Mouse (Mus musculus) heart, postnatal 10 days (tissue): ENCODE data around the gene Tubgcp6. TPM values are rescaled to one million over a fixed set of nuclear protein-coding genes. Genes with fewer than 3 reads are reported as not detected.

Experiments
- DNase-seq, 2 experiments: peaks; one replicate each; pipeline ENCODE4 v3.0.0; 2021
- intact Hi-C: fragments of 180-260 bp; cut with DNase I; formaldehyde crosslinking; loops from one replicate; pipeline ENCODE4 v1.15.1; 2025
- microRNA-seq, 2 experiments: library from miRNA; unstranded; fragments of <30 nt; microRNA quantifications; one replicate each; pipeline ENCODE4 v1.2.0; 2022
- total RNA-seq, 2 experiments: library from RNA; stranded (reverse); gene quantifications; 2 replicates each; pipeline ENCODE4 v1.2.3; 2021

Gene Tubgcp6
- total RNA-seq, 2 experiments from 2014 or later: 13.7 to 13.9 TPM

DNA sequence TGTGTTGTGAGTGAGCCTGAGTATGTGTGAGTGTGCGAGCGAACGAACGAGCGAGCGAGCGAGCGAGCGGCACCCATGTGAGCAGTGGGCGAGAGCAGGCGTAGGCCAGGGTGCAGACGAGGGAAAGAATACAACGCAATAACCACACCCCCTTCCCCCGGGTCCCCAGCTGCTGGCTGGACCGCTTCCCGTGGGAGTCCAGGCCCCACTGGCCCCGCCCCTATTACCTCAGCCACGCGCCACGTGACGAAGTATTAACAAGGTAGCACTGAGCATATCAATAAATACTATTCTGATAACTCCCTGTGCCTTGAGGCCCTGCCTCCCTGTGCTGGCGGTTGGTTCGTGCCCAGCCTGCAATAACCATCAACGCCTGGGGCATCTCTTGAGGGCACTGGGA, 52.3 kb downstream of the Tubgcp6 start:
- no peak for DNase-seq
- intact Hi-C loops: no loop called here

DNA sequence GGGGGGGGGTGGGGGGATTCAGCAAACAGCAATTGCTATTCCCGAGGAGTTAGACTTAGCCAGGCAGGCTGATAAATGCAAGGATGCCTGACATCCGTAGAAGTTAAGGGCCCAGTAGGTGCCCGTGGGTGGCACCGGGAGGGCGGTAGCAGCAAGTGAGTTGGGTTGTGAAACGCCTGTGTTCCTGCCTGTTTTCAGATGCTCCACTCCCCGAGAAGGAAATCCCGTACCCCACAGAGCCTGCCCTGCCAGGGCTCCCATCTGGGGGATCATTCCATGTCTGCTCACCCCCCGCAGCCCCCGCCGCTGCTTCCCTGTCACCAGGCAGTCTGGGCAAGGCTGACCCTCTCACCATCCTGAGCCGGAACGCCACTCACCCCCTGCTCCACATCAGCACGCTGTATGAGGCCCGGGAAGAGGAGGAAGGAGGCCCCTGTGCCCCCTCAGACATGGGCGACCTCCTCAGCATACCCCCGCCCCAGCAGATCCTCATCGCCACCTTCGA, 53.5 kb downstream of the Tubgcp6 start:
- intact Hi-C loops: no loop called here

DNA sequence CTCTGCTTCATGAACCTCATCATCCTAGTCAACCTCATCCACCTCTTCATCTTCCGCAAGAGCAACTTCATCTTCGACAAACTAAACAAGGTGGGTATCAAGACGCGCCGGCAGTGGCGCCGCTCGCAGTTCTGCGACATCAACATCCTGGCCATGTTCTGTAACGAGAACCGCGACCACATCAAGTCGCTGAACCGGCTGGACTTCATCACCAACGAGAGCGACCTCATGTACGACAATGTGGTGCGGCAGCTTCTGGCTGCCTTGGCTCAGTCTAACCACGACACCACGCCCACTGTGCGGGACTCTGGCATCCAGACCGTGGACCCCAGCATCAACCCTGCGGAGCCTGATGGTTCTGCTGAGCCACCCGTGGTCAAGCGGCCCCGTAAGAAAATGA, 54.7 kb downstream of the Tubgcp6 start:
- intact Hi-C loops: no loop called here
- DNase-seq: no peak

More for the DNA sequence above, 53.5 kb downstream of the Tubgcp6 start:
- DNase-seq: no peak

DNA sequence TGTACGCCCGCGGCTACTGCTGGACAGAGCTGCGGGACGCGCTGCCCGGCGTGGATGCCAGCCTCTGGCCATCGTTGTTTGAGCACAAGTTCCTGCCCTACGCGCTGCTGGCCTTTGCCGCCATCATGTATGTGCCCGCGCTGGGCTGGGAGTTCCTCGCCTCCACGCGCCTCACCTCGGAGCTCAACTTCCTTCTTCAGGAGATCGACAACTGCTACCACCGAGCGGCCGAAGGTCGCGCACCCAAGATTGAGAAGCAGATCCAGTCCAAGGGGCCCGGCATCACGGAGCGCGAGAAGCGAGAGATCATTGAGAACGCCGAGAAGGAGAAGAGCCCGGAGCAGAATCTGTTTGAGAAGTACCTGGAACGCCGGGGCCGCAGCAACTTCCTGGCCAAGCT, 55.3 kb downstream of the Tubgcp6 start:
- intact Hi-C loops: no loop called here
- no peak for DNase-seq

DNA sequence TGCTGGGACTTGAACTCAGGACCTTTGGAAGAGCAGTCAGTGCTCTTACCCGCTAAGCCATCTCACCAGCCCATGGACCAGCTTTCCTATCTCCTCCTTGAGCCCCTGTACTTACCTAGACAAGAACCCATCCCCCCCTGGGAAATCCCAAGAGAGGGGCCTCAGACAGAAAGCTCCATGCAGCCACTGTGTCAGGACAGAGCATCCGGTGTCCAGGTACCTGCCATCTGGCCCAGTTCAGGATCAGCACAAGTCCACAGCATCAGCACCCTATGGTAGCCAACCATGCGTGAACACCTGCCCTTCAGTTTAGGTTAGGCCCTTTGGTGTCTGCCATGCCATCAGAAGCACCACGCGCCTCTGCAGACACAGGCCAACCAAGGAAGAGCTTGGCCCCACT, 58.0 kb downstream of the Tubgcp6 start:
- DNase-seq: no peak
- intact Hi-C loops: no loop called here

DNA sequence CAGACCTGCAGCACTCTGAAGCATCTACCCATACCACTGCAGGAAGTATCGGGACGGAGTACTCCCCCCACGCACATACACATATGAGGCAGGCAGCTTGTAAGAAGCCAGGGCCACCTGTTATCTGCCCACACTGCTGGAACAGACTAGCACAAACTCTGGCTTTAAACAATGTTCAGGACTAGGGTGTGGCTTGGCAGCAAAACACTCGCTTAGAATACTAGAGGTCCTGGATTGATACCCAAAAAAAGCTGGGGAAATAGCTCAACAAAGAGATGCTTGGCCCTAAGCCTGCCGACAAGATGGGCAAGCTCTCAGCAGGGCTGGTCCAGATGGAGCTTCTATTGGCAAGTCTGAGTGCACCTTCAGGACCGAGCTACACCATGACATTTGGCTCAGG, 59.4 kb downstream of the Tubgcp6 start:
- DNase-seq: no peak
- intact Hi-C loops: no loop called here

DNA sequence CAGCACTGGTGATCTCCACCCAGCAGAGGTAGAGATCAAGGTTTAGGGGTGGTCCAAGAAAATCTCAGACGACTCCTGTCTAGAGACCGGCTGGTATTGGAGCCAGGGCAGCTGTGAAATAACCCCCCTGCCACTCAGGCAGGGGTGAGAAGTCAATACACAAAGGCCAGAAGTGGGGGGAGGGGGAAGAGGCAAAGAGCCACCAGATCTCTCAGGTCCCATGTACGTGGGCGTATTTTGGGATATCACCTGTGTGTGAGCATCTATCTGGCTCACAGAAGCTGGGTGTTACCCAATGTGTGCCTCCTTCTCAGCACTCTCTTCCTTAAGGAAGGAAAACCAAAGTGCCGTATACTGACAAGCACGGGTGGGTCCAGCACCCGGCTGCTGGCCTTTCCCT, 59.9 kb downstream of the Tubgcp6 start:
- intact Hi-C loops: no loop called here
- DNase-seq: no peak

DNA sequence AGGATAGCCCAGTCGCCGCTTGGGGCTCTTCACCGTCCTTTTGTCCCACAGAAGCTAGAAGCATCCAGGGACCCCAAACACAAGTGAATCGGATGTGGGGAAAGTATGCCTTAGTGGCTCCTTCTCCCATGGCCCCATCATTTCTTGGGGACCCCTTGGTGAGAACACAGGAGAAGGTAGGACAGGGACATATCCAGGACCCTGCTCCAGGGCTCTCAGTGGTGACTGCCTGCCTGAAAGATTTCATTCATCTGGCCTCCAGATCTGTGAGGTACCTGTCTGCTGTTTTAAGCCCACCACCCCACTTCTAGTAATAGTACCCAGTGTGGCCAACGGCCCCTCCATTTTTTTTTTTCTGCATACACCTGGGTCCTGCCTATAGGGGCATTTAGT, 60.4 kb downstream of the Tubgcp6 start:
- intact Hi-C loops: no loop called here
- no peak for DNase-seq

DNA sequence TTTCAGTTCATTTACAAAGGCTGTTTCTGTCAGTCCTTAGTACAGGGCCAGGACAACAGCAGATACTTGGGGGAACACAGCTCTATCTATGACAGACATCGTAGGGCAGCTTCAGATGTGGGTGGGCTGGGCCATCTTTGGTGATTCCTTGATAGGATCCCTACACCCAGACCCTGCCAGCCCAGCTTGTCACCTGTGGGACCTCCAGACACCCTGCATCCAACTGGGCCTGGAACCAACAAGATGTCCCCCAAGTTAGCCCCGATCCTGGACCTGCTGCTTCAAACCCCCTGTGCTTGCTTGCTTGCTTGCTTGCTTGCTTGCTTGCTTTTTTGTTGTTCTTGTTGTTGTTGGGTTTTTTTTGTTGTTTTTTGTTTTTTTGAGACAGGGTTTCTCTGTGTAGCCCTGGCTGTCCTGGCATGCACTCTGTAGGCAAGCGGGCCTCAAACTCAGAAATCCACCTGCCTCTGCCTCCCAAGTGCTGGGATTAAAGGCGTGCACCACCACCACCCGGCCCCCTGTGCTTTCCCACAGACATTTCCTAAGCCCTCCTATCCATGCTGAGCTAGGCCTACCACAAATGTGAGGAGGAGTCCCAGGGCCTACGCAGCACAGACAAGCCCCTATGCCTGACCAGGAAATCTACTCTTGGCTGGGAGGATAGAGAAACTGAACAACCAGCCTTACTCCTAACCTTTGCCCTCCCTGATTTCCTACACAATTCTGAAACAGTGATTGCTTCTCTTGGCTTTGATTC, 61.0 kb downstream of the Tubgcp6 start:
- intact Hi-C loops: no loop called here
- DNase-seq: no peak

DNA sequence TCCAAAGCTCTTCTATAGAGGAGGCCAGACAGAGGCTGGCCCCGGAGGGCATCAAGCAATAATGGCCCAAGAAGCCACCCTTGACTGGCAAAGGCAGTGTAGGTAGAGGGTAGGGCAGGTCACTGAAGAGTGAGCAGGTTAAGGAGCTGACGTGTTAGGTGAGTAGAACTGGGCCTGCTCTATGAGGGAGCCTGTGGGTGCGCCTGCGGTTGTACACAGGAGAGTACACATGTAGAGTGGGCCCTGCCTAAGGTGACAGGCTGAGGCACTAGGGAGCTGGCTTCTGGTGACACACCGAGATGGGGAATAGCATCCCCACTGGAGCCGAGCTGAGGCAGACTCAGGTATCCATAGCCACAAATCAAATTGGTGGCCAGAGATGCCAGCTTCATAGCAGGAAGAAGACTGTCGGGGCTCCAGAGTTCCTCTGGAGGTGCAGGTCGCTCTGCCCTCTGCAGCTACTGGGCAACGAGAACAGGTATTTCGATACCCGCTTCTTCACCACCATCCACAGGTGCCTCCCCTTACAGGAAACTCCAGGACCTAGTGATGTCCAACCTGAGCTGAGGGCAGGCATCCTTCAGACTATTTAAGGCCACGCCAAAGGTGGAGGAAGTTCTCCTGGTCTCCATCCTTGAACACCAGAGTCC, 62.0 kb downstream of the Tubgcp6 start:
- intact Hi-C loops: no loop called here
- no peak for DNase-seq

DNA sequence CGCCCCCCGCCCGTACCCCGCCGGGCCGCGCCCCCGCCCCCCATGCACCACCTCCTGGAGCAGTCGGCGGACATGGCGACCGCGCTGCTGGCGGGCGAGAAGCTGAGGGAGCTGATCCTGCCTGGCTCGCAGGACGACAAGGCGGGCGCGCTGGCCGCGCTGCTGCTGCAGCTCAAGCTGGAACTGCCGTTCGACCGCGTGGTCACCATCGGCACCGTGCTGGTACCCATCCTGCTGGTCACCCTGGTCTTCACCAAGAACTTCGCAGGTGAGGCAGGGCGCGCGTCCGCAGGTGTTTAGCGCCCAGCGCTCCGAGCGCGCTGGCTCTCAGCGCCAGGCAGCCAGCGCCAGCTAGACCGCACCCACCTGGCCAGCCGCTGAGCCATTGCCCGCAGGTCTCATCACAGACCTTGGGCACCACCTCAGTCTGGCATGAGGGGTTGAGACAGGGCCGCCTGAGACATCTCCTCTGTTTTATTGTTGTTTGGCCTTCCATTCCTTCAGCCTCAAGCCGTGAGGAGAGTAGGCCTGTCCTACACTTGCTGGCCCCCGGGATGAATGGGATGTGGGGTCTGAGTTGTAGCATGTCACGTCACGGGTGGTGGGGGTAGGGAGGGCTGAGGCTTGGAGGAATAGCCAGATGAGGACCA, 62.8 kb downstream of the Tubgcp6 start:
- DNase-seq: peak; percentile 19 to 29
- intact Hi-C loops: no loop called here

DNA sequence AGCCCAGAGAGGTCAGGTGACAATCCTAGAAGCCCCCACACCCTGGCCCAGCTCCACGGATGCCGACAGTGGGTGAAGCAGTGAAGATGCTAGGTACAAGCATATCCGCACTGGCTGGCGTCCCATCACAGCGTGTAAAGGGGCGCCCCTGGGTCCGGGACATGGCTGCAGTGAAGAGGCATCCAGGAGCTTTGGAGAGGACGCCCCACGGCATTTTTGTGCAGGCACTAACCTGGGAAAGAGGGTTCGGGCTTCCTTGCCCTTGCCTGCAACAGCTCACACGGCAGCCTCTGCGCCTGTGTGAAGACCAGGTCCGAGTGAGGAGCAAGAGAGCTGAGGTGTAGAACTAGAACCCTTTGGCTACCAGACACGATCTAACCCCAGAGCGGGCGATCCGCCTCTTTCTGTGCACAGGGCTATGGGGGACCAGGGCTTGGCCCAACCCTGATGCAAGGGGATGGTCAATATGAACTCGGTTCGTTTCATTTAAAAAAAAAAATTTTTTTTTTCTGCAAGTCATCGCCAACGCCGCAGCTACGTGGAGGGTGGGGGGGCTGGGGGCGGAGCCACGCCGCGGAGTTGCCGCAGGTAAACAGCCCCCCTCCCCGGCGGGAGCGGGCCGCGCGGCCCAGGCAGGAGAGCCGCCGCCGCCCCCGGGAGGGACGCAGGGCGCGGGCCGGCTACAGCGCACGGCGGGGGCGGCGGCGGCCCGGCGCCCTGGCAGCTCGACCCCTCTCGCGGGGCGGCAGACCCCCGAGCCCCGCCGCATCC, 63.6 kb downstream of the Tubgcp6 start, which contains the start of gene Panx2:
Gene Panx2 (plus strand): TSS at position 574 of the 771 bp plus-strand sequence.
- peak in 1 of 2 experiments; percentile 25 for DNase-seq

DNA sequence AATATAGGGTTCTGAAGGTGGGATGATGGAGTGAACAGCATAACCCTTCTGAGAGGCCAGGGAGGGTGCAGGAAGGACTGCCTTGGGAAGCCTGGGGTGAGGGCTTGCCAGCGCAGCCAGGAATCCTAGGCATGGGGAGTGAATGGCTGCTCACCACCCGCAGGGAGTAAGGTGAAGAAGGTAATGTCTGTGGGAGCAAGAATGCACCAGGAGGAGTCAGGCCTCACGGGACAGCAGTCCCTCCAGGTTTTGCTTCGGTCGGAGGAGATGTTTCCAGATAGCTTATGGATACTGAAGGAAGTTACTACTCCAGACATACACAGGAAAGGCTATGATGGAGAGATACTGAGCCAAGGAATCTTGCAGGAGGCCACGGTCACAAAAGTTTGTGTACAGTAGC, 64.2 kb downstream of the Tubgcp6 start:
- DNase-seq: no peak
- intact Hi-C loops: no loop called here

More for the DNA sequence above, 63.6 kb downstream of the Tubgcp6 start, which contains the start of gene Panx2:
- intact Hi-C loops: no loop called here

DNA sequence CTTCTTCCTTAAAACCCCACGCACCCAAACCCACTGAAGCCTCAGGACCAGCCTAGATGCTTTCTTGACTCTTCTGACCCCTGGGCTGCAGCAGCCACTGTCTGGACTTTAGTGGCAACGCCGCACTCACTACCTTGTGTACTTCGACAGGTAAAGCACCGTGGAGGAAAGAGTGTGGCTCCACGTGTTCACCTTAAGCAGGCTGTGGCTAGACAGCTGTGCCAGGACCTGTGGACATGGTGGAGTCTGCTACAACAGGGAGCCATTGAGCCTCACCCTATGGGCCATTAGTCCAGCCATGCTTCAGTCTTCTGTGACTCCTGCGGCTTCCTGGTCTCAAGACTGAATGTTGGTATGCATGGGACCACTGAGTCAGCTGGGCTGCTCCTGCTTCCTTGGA, 68.2 kb downstream of the Tubgcp6 start:
- DNase-seq: no peak
- intact Hi-C loops: no loop called here

Small RNAs within 50 kb of the gene (microRNA-seq; reads per million reads assigned to microRNA genes)
- 0.71 to 1.0 reads per million in 2 experiments for gene Mir7118

Other genes starting within 250 kb of the Tubgcp6 start
- not detected for gene Ttll8, start 168.7 kb downstream of the Tubgcp6 start, total RNA-seq
- gene Mlc1, start 144.1 kb downstream of the Tubgcp6 start, total RNA-seq: not detected
- 10 to 100 TPM; 80.4 to 85.6 TPM for gene Mov10l1, start 140.2 kb downstream of the Tubgcp6 start, total RNA-seq
- gene Panx2, start 63.4 kb downstream of the Tubgcp6 start, total RNA-seq: 1 to 10 TPM; 1.1 to 1.2 TPM
- gene Trabd, start 48.0 kb downstream of the Tubgcp6 start, total RNA-seq: 10 to 100 TPM; 42.8 to 47.3 TPM
- 10 to 100 TPM; 10.5 to 13.0 TPM for gene Selenoo, start 34.0 kb downstream of the Tubgcp6 start, total RNA-seq
- 1 to 10 TPM; 8.3 to 9.1 TPM for gene Hdac10, start 5.6 kb upstream of the Tubgcp6 start, total RNA-seq
- 10 to 100 TPM; 23.8 to 24.8 TPM for gene Mapk12, start 17.6 kb upstream of the Tubgcp6 start, total RNA-seq
- gene Mapk11, start 26.5 kb upstream of the Tubgcp6 start, total RNA-seq: 1 to 10 TPM; 4.1 to 4.8 TPM
- 100 to 1,000 TPM; 115 to 145 TPM for gene Plxnb2, start 57.7 kb upstream of the Tubgcp6 start, total RNA-seq
- gene Dennd6b, start 73.4 kb upstream of the Tubgcp6 start, total RNA-seq: 1 to 10 TPM; 8.6 TPM
- gene Ppp6r2, start 88.4 kb upstream of the Tubgcp6 start, total RNA-seq: 10 to 100 TPM; 59.5 to 60.6 TPM
- gene Sbf1, start 192.2 kb upstream of the Tubgcp6 start, total RNA-seq: 10 to 100 TPM; 71.2 to 77.1 TPM
- not detected for gene Adm2, start 199.6 kb upstream of the Tubgcp6 start, total RNA-seq
- not detected for gene Miox, start 211.3 kb upstream of the Tubgcp6 start, total RNA-seq
- gene Lmf2, start 232.5 kb upstream of the Tubgcp6 start, total RNA-seq: 10 to 100 TPM; 44.2 to 48.9 TPM
- 10 to 100 TPM; 79.2 to 80.9 TPM for gene Ncaph2, start 232.6 kb upstream of the Tubgcp6 start, total RNA-seq